Mouse (Mus musculus) hindbrain, postnatal 0 days (tissue): ENCODE measurements around the gene Olfr1375. TPM values are rescaled to one million over a fixed set of nuclear protein-coding genes. Genes with fewer than 3 reads are reported as not detected.
"Not testable (repeated sequence)": the region's sequence is repeated elsewhere in the genome, so short reads cannot be mapped to it uniquely, and the experiment has no call there.

Experiments used
- ATAC-seq: fragments of 200-750 bp; cut with Nextera tagmentation; 2 replicates; pipeline ENCODE4 v1.8.0; 2017; ENCODE audit warnings: mild to moderate bottlenecking, moderate TSS enrichment, moderate library complexity
- DNase-seq: peaks from one replicate; pipeline ENCODE4 v3.0.0-alpha.2; 2015; ENCODE audit warnings: low spot score
- H3K27ac ChIP-seq: fragments of 300-500 bp; sonication (generic); 2 replicates; pipeline ENCODE4 v1.5.1; 2014; ENCODE audit warnings: mild to moderate bottlenecking
- H3K27me3 ChIP-seq: fragments of 300-500 bp; sonication (generic); 2 replicates; pipeline ENCODE4 v1.6.1; 2014; ENCODE audit warnings: low read length, mixed read lengths; ENCODE audit not compliant: insufficient read depth
- H3K36me3 ChIP-seq: fragments of 300-500 bp; sonication (generic); 2 replicates; pipeline ENCODE4 v1.6.1; 2014; ENCODE audit warnings: low read length, mixed read lengths; ENCODE audit not compliant: insufficient read depth
- H3K4me1 ChIP-seq: fragments of 300-500 bp; sonication (generic); 2 replicates; pipeline ENCODE4 v1.6.1; 2014; ENCODE audit warnings: antibody characterized with exemption, low read length, mixed read lengths; ENCODE audit not compliant: insufficient read depth
- H3K4me2 ChIP-seq: fragments of 300-500 bp; sonication (generic); 2 replicates; pipeline ENCODE4 v1.6.1; 2014; ENCODE audit warnings: low read depth, mild to moderate bottlenecking, low read length, moderate library complexity, mixed read lengths
- H3K4me3 ChIP-seq: fragments of 300-500 bp; sonication (generic); 2 replicates; pipeline ENCODE4 v1.5.1; 2014; ENCODE audit warnings: low read length
- H3K9ac ChIP-seq: fragments of 300-500 bp; sonication (generic); replicated peaks from 2 replicates; pipeline ENCODE4 v1.6.1; 2014; ENCODE audit warnings: mild to moderate bottlenecking, low read length, moderate library complexity, mixed read lengths
- H3K9me3 ChIP-seq: fragments of 300-500 bp; sonication (generic); 2 replicates; pipeline ENCODE4 v1.6.1; 2016; ENCODE audit warnings: low read length, mixed read lengths
- CTCF ChIP-seq: IDR thresholded peaks from 2 replicates; pipeline ENCODE4 v1.5.1; 2016; ENCODE audit warnings: antibody characterized with exemption, control low read depth, low read depth
- WGBS: fragments of 180-500 bp; shearing (Covaris S2); extraction: QIAGEN DNeasy Blood & Tissue Kit; methylation state at CpG from one replicate; pipeline ENCODE4 v1.1.7; 2014; 5-methylcytosine and 5-hydroxymethylcytosine counted together
- polyA plus RNA-seq: library from polyadenylated mRNA; unstranded; fragments of >200 nt; fragmentation: Nextera tagmentation; extraction: Ambion mirVana; gene quantifications from 2 replicates; pipeline ENCODE4 v1.2.1, GENCODE M21; 2015
- total RNA-seq: library from RNA; depleted of rRNA; stranded (reverse); fragments of >200 nt; gene quantifications from 2 replicates; pipeline ENCODE4 v1.2.3, GENCODE M21; 2014; rRNA removed

Olfr1375 gene
- total RNA-seq (not detected in 2 replicates), polyA plus RNA-seq (not detected in 2 replicates)

GRCm38 (mm10) chr11:51047809-51048208 is at the start of gene Olfr1375:
TSS of gene Olfr1375 (plus strand) at chr11:51048109.
- not testable (repeated sequence) for ATAC-seq, H3K4me2 ChIP-seq, H3K4me3 ChIP-seq, H3K36me3 ChIP-seq, H3K27me3 ChIP-seq, DNase-seq, H3K4me1 ChIP-seq, H3K9me3 ChIP-seq, H3K9ac ChIP-seq, H3K27ac ChIP-seq
- WGBS = 82% methylated on average over 3 of the region's 3 CpGs

GRCm38 (mm10) chr11:51003296-51003695 is 44.6 kb upstream of the Olfr1375 start, which contains the start of gene Olfr51:
TSS of gene Olfr51 (plus strand) at chr11:51003596.
- ATAC-seq (no peak), DNase-seq (no peak)
- Histone ChIP-seq H3K9ac (no peak within 1 kb of the TSS), H3K4me2 (no peak within 1 kb of the TSS), H3K27me3 (no peaks in the 10 kb centered on the region), H3K27ac (no peak within 1 kb of the TSS), H3K4me3 (no peak within 1 kb of the TSS), H3K36me3 (no peaks in the 10 kb centered on the region), H3K4me1 (no peaks in the 10 kb centered on the region), H3K9me3 (no peaks in the 10 kb centered on the region)
- no peak for TF ChIP-seq CTCF
- 79% methylated on average over 5 of the region's 5 CpGs for WGBS

- H3K4me2 ChIP-seq = no peak overlapping the region
- no peaks in the 10 kb centered on the region for H3K9me3 ChIP-seq
- no peaks in the 10 kb centered on the region for H3K27me3 ChIP-seq
- TF ChIP-seq CTCF = no peak
- peak; percentile 55 for DNase-seq
- no peak overlapping the region for H3K9ac ChIP-seq
- no peaks in the 10 kb centered on the region for H3K4me1 ChIP-seq
- no peak for ATAC-seq
- H3K4me3 ChIP-seq = no peak overlapping the region
- no peaks in the 10 kb centered on the region for H3K36me3 ChIP-seq
- no peak overlapping the region for H3K27ac ChIP-seq
- 28% methylated on average over 5 of the region's 5 CpGs for WGBS
Measured at GRCm38 (mm10) chr11:51011821-51012220, 36.1 kb upstream of the Olfr1375 start.

GRCm38 (mm10) chr11:51013936-51014335 is 34.0 kb upstream of the Olfr1375 start, which contains the start of gene Olfr54:
TSS of gene Olfr54 (plus strand) at chr11:51014236.
- Histone ChIP-seq H3K27me3 (no peaks in the 10 kb centered on the region), H3K9me3 (no peaks in the 10 kb centered on the region), H3K4me2 (no peak within 1 kb of the TSS), H3K27ac (no peak within 1 kb of the TSS), H3K36me3 (no peaks in the 10 kb centered on the region), H3K9ac (no peak within 1 kb of the TSS), H3K4me1 (no peaks in the 10 kb centered on the region), H3K4me3 (no peak within 1 kb of the TSS)
- no peak for ATAC-seq
- WGBS = 52% methylated on average over 1 of the region's 1 CpGs
- DNase-seq = no peak
- no peak for TF ChIP-seq CTCF

- H3K27ac ChIP-seq = no peak overlapping the region
- H3K4me3 ChIP-seq = no peak overlapping the region
- no peaks in the 10 kb centered on the region for H3K27me3 ChIP-seq
- ATAC-seq (no peak), DNase-seq (no peak)
- H3K36me3 ChIP-seq = no peaks in the 10 kb centered on the region
- TF ChIP-seq CTCF = no peak
- H3K9me3 ChIP-seq = no peaks in the 10 kb centered on the region
- 44% methylated on average over 2 of the region's 2 CpGs for WGBS
- H3K9ac ChIP-seq = no peak overlapping the region
- no peaks in the 10 kb centered on the region for H3K4me1 ChIP-seq
- no peak overlapping the region for H3K4me2 ChIP-seq
Measured at GRCm38 (mm10) chr11:51016341-51016740, 31.6 kb upstream of the Olfr1375 start.

- not testable (repeated sequence) for H3K9me3 ChIP-seq, H3K4me3 ChIP-seq, H3K27me3 ChIP-seq, DNase-seq, H3K27ac ChIP-seq, H3K4me1 ChIP-seq, H3K4me2 ChIP-seq, H3K36me3 ChIP-seq, ATAC-seq, H3K9ac ChIP-seq
- WGBS = 92% methylated on average over 11 of the region's 11 CpGs
Measured at GRCm38 (mm10) chr11:51026811-51027210, 21.1 kb upstream of the Olfr1375 start.

- DNase-seq, H3K36me3 ChIP-seq, H3K4me3 ChIP-seq, H3K4me2 ChIP-seq, ATAC-seq, H3K9me3 ChIP-seq, H3K9ac ChIP-seq, H3K27me3 ChIP-seq, H3K27ac ChIP-seq, H3K4me1 ChIP-seq: not testable (repeated sequence)
- WGBS = 59% methylated on average over 8 of the region's 8 CpGs
Measured at GRCm38 (mm10) chr11:51029381-51029780, 18.5 kb upstream of the Olfr1375 start.
